15 mouse cellular contexts compared by ENCODE assay signal in the genomic region with DNA sequence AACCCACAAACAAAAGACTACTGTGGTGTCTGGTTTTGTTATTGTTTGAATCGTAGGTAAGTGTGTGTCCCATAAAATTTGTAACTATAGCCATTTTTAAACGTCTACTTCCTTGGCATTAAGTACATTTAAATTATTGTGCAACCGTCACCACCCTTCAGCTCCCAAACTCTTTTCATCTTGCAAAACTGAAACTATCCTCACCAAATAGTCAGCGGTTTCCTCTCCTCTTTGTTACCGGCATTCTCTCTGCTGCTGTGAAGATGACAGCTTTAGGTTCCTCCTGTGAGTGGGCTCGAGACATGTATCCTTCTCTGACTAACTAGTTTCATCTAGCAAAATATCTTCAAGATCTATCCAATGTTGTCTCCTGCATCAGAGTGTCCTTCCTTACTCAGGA.
"Had no signal": no experiment of that assay in that cellular context is flagged by ENCODE, and none has a peak within 500 bp of the region (broad histone marks: within the 10 kb centered on the region; RNA-seq: fewer than 3 reads in every experiment).

No protein-coding gene starts in this region.

- H3K4me3 ChIP-seq: layer of hippocampus, adult 2 months; lung, embryonic 15.5 days; megakaryocyte, embryonic 14.5 days; midbrain, embryonic 12.5 days; myocyte; neural tube, embryonic 12.5 days had no signal

- H3K4me1 ChIP-seq: lung, embryonic 15.5 days; midbrain, embryonic 12.5 days; neural tube, embryonic 12.5 days had no signal

- H3K9ac ChIP-seq: lung, embryonic 15.5 days; midbrain, embryonic 12.5 days; neural tube, embryonic 12.5 days had no signal

- H3K9me3 ChIP-seq: lung, embryonic 15.5 days had no signal

- H3K27ac ChIP-seq: layer of hippocampus, adult 2 months; lung, embryonic 15.5 days; midbrain, embryonic 12.5 days; neural tube, embryonic 12.5 days had no signal

- DNase-seq: kidney, adult 8-10 months; kidney, postnatal 4 days; left cerebral cortex, postnatal 4 days; retina, postnatal 1 day; right cerebral cortex, postnatal 4 days; spleen, adult 18-20 months; thymus, adult 18-20 months; thymus, postnatal 14 days had no signal

- H3K27me3 ChIP-seq: lung, embryonic 15.5 days; midbrain, embryonic 12.5 days; neural tube, embryonic 12.5 days had no signal

- H3K36me3 ChIP-seq: lung, embryonic 15.5 days; midbrain, embryonic 12.5 days; neural tube, embryonic 12.5 days had no signal

- H3K4me2 ChIP-seq: liver, embryonic 11.5 days; lung, embryonic 15.5 days; midbrain, embryonic 12.5 days; neural tube, embryonic 12.5 days had no signal
